ENCODE assay signal across 23 mouse cellular contexts in genomic region chr4:133712755-133713154, GRCm38 (mm10). TPM values are rescaled to one million over a fixed set of nuclear protein-coding genes. Genes with fewer than 3 reads are reported as not detected.
DNase-seq lines count a peak whose midpoint lies in the region; ATAC-seq and TF ChIP-seq lines count a peak whose summit lies in the region.
"Had no signal": no experiment of that assay in that cellular context is flagged by ENCODE, and none has a peak within 500 bp of the region (broad histone marks: within the 10 kb centered on the region; RNA-seq: fewer than 3 reads in every experiment).

No protein-coding gene starts in this region.

- H3K27me3 ChIP-seq in spleen, adult 2 months (ENCODE audit: control insufficient read depth, insufficient read depth, low read length): no peaks in the 10 kb centered on the region
- H3K27me3 ChIP-seq: embryonic facial prominence, embryonic 15.5 days; hindbrain, embryonic 12.5 days had no signal

- peaks cover 33% of the 10 kb centered on the region for H3K36me3 ChIP-seq in spleen, adult 2 months (ENCODE audit: control insufficient read depth, insufficient read depth, low read length)

- peak overlapping the region; percentile 42; the same call in 1 of the 2 replicates for H3K27ac ChIP-seq in spleen, adult 2 months (ENCODE audit: insufficient read depth, low read length)
- H3K27ac ChIP-seq: embryonic facial prominence, embryonic 15.5 days; forebrain, embryonic 10.5 days; hindbrain, embryonic 12.5 days had no signal

- ATAC-seq in CD4-positive, CD25-positive, alpha-beta regulatory T cell, adult 4 months: peak; percentile 46
- ATAC-seq: forebrain, embryonic 14.5 days; hindbrain, embryonic 16.5 days had no signal

- no peak for DNase-seq in spleen, adult 2 months (ENCODE audit: low read depth in 1 of 2, low spot score in 2 of 2)
- DNase-seq in spleen, postnatal 10 days (ENCODE audit: low spot score in 2 of 2): no peak
- peak; percentile 27 for DNase-seq in brain, adult 2 months (ENCODE audit: low read depth, low spot score)
- no peak for DNase-seq in liver
- no peak for DNase-seq in B cell, adult 2 months
- no peak for DNase-seq in layer of hippocampus, adult 9-10 months (ENCODE audit: low spot score)
- DNase-seq: adrenal gland, adult 2 months; adrenal gland, postnatal 25 days; cerebellum, adult 11 months; cerebellum, adult 8-10 months; cerebellum, postnatal 14 days; embryo, embryonic 11 days; gastrocnemius, adult 2 months; gastrocnemius, postnatal 25 days; heart, postnatal 10 days; heart, postnatal 4 days had no signal

- 59% methylated on average over 5 of the region's 5 CpGs for WGBS in spleen, adult 2 months

- TF ChIP-seq POLR2A in spleen, adult 2 months (IDR thresholded peaks at IDR 0.05; ENCODE audit: low read depth, low read length): no peak

- H3K4me3 ChIP-seq in spleen, adult 2 months (ENCODE audit: extremely low read depth, insufficient read depth, insufficient read length): no peak overlapping the region
- H3K4me3 ChIP-seq: embryonic facial prominence, embryonic 15.5 days; erythroblast, embryonic 14.5 days; forebrain, embryonic 10.5 days; gastrocnemius, adult 2 months; hindbrain, embryonic 12.5 days had no signal

- no peak for TF ChIP-seq CTCF in spleen, adult 2 months (IDR thresholded peaks at IDR 0.05; ENCODE audit: extremely low read depth, insufficient read depth, insufficient read length, insufficient replicate concordance)

- H3K4me1 ChIP-seq in spleen, adult 2 months (ENCODE audit: control insufficient read depth, insufficient read depth, insufficient read length): peaks cover 14% of the 10 kb centered on the region

RNA-seq across cellular contexts. Expression of gene Pigv, which starts 40.3 kb away (rescaled TPM):
- 14.5 and 16.0 TPM in 2 replicates for polyA plus RNA-seq in spleen, adult 2 months (2012; rRNA removed)
- 10 to 100 TPM; 14.3 to 16.3 TPM for polyA plus RNA-seq in CD4-positive, CD25-positive, alpha-beta regulatory T cell, adult 4 months (2017; shearing (Covaris generic))

RNA-seq across cellular contexts. Expression of gene Arid1a, which starts 43.8 kb away (rescaled TPM):
- polyA plus RNA-seq in spleen, adult 2 months (2012; rRNA removed): 142 and 150 TPM in 2 replicates
- polyA plus RNA-seq in CD4-positive, CD25-positive, alpha-beta regulatory T cell, adult 4 months (2017; shearing (Covaris generic)): 10 to 100 TPM; 74.4 to 76.7 TPM
